Mouse (Mus musculus) limb, embryonic 12.5 days (tissue): ENCODE measurements at regions not wholly inside any gene's neighbourhood (a gene's known extent, or its start where the extent isn't known, plus 50 kb on each side); places are given as distances from the start of the nearest gene placed in this dataset.

Experiments
- ATAC-seq: fragments of 200-750 bp; cut with Nextera tagmentation; 2 replicates; pipeline ENCODE4 v1.8.0; 2017; ENCODE audit warnings: low read depth, moderate TSS enrichment; ENCODE audit not compliant: insufficient number of reproducible peaks, insufficient read depth, low FRiP score, low TSS enrichment
- H3K27ac ChIP-seq: fragments of 300-500 bp; sonication (generic); 2 replicates; pipeline ENCODE4 v1.5.1; 2016; ENCODE audit warnings: mild to moderate bottlenecking, moderate library complexity
- H3K27me3 ChIP-seq: fragments of 300-500 bp; sonication (generic); 2 replicates; pipeline ENCODE4 v1.6.1; 2016; ENCODE audit warnings: mild to moderate bottlenecking, moderate library complexity
- H3K36me3 ChIP-seq: fragments of 300-500 bp; sonication (generic); 2 replicates; pipeline ENCODE4 v1.6.1; 2016; ENCODE audit warnings: mild to moderate bottlenecking, moderate library complexity
- H3K4me1 ChIP-seq: fragments of 300-500 bp; sonication (generic); replicated peaks from 2 replicates; pipeline ENCODE4 v1.6.1; 2016
- H3K4me2 ChIP-seq: fragments of 300-500 bp; sonication (generic); 2 replicates; pipeline ENCODE4 v1.6.1; 2016; ENCODE audit warnings: mild to moderate bottlenecking, moderate library complexity
- H3K4me3 ChIP-seq: fragments of 300-500 bp; sonication (generic); replicated peaks from 2 replicates; pipeline ENCODE4 v1.5.1; 2016; ENCODE audit warnings: mild to moderate bottlenecking
- H3K9ac ChIP-seq: fragments of 300-500 bp; sonication (generic); replicated peaks from 2 replicates; pipeline ENCODE4 v1.6.1; 2016; ENCODE audit warnings: mild to moderate bottlenecking, moderate library complexity
- H3K9me3 ChIP-seq: fragments of 300-500 bp; sonication (generic); 2 replicates; pipeline ENCODE4 v1.6.1; 2016; ENCODE audit warnings: mild to moderate bottlenecking, moderate library complexity
- WGBS: fragments of 180-500 bp; shearing (Covaris S2); methylation state at CpG from one replicate; pipeline ENCODE4 v1.1.7; 2016; 5-methylcytosine and 5-hydroxymethylcytosine counted together

- Histone ChIP-seq H3K27ac (no peak overlapping the region), H3K36me3 (no peaks in the 10 kb centered on the region), H3K4me3 (no peak overlapping the region), H3K4me2 (no peak overlapping the region), H3K4me1 (peaks cover 30% of the 10 kb centered on the region), H3K9ac (no peak overlapping the region), H3K9me3 (no peaks in the 10 kb centered on the region), H3K27me3 (no peaks in the 10 kb centered on the region; the same call in 1 of the 2 replicates)
- 83% methylated on average over 1 of the region's 1 CpGs for WGBS
- no peak for ATAC-seq
Measured at GRCm38 (mm10) chr11:79787766-79788165, 174.4 kb downstream of the Utp6 start.

GRCm38 (mm10) chr11:79784071-79784470, 178.1 kb downstream of the Utp6 start:
- ATAC-seq = no peak
- Histone ChIP-seq H3K36me3 (no peaks in the 10 kb centered on the region), H3K4me3 (no peak overlapping the region), H3K9me3 (no peaks in the 10 kb centered on the region), H3K4me2 (no peak overlapping the region), H3K9ac (no peak overlapping the region), H3K27ac (no peak overlapping the region), H3K27me3 (no peaks in the 10 kb centered on the region), H3K4me1 (peaks cover 7% of the 10 kb centered on the region)
- 78% methylated on average over 3 of the region's 3 CpGs for WGBS

- H3K9me3 ChIP-seq = no peaks in the 10 kb centered on the region
- no peaks in the 10 kb centered on the region for H3K36me3 ChIP-seq
- H3K9ac ChIP-seq = no peak overlapping the region
- no peak overlapping the region for H3K27ac ChIP-seq
- WGBS = 80% methylated on average over 5 of the region's 5 CpGs
- no peak overlapping the region for H3K4me3 ChIP-seq
- no peak overlapping the region for H3K4me2 ChIP-seq
- no peak for ATAC-seq
- H3K4me1 ChIP-seq = no peaks in the 10 kb centered on the region; the same call in 1 of the 2 replicates
- H3K27me3 ChIP-seq = no peaks in the 10 kb centered on the region
Measured at GRCm38 (mm10) chr11:79781966-79782365, 180.2 kb downstream of the Utp6 start.

DNA sequence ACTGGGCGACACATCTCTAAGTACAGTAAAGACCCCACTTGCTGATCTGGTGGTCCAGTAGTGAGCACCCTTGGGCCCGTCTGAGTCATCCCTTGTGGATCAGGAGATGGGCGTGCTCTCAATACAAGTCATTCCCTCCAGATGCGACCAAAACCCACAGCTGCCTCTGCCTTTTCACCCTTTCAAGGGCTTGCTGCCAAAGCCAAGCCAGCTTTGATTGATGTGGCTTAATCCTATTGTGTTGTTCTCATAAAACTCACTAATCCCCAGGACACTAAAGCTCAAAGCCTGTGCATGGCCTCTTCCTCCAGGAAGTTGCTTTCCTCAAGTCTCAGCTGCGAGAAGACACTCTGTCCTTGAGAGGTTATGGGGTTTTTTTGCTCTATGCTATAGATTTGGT, 182.4 kb downstream of the Utp6 start:
- peaks cover 6% of the 10 kb centered on the region for H3K4me1 ChIP-seq
- H3K9ac ChIP-seq = no peak overlapping the region
- H3K4me2 ChIP-seq = no peak overlapping the region
- no peaks in the 10 kb centered on the region for H3K36me3 ChIP-seq
- no peak overlapping the region for H3K4me3 ChIP-seq
- ATAC-seq = no peak
- H3K9me3 ChIP-seq = no peaks in the 10 kb centered on the region
- 31% methylated on average over 5 of the region's 5 CpGs for whole genome bisulfite sequencing
- H3K27ac ChIP-seq = no peak overlapping the region
- H3K27me3 ChIP-seq = no peaks in the 10 kb centered on the region

DNA sequence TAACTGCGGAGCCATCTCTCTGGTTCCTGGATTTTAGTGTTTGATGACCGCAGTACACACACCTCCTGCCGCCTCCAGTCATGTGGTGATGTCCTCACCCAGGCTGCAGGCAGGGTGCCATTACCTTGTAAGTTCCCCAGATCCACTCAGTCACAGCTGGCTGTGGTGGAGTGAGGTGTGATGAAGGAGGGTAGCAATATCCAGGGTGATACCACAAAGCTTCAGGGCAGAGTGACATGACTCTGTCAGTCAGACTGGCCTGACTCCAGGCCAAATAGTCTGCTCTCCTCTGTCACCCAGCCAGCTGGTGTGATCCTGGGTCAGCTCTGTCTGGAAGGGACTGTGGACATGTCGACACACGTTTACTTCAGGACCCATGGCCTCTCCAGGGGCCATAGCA, 183.7 kb downstream of the Utp6 start:
- Histone ChIP-seq H3K9ac (no peak overlapping the region), H3K4me2 (no peak overlapping the region), H3K36me3 (no peaks in the 10 kb centered on the region), H3K4me1 (peaks cover 6% of the 10 kb centered on the region), H3K27me3 (no peaks in the 10 kb centered on the region), H3K9me3 (no peaks in the 10 kb centered on the region), H3K27ac (no peak overlapping the region), H3K4me3 (no peak overlapping the region)
- WGBS = 74% methylated on average over 5 of the region's 5 CpGs
- no peak for ATAC-seq

- no peak for ATAC-seq
- WGBS = 75% methylated on average over 2 of the region's 2 CpGs
- Histone ChIP-seq H3K36me3 (no peaks in the 10 kb centered on the region), H3K4me2 (no peak overlapping the region), H3K9ac (no peak overlapping the region), H3K9me3 (no peaks in the 10 kb centered on the region), H3K4me1 (peaks cover 6% of the 10 kb centered on the region), H3K27ac (no peak overlapping the region), H3K4me3 (no peak overlapping the region), H3K27me3 (no peaks in the 10 kb centered on the region)
Measured at GRCm38 (mm10) chr11:79777988-79778387, 184.2 kb downstream of the Utp6 start.

GRCm38 (mm10) chr11:79776577-79776976, 185.6 kb downstream of the Rab11fip4 start:
- no peaks in the 10 kb centered on the region for H3K27me3 ChIP-seq
- no peak for ATAC-seq
- H3K9me3 ChIP-seq = no peaks in the 10 kb centered on the region
- peaks cover 6% of the 10 kb centered on the region for H3K4me1 ChIP-seq
- 39% methylated on average over 6 of the region's 6 CpGs for WGBS
- H3K27ac ChIP-seq = 0 out of 2 replicates have a peak overlapping the region, but pooled peaks have one; percentile 35
- H3K4me3 ChIP-seq = no peak overlapping the region
- no peak overlapping the region for H3K9ac ChIP-seq
- H3K36me3 ChIP-seq = no peaks in the 10 kb centered on the region
- H3K4me2 ChIP-seq = no peak overlapping the region

GRCm38 (mm10) chr11:79773755-79774154, 182.7 kb downstream of the Rab11fip4 start:
- no peak overlapping the region for H3K27ac ChIP-seq
- no peak overlapping the region for H3K9ac ChIP-seq
- H3K4me1 ChIP-seq = peaks cover 6% of the 10 kb centered on the region
- no peak for ATAC-seq
- H3K27me3 ChIP-seq = no peaks in the 10 kb centered on the region
- no peaks in the 10 kb centered on the region for H3K36me3 ChIP-seq
- H3K4me2 ChIP-seq = no peak overlapping the region
- 72% methylated on average over 1 of the region's 1 CpGs for WGBS
- H3K4me3 ChIP-seq = no peak overlapping the region
- no peaks in the 10 kb centered on the region for H3K9me3 ChIP-seq

DNA sequence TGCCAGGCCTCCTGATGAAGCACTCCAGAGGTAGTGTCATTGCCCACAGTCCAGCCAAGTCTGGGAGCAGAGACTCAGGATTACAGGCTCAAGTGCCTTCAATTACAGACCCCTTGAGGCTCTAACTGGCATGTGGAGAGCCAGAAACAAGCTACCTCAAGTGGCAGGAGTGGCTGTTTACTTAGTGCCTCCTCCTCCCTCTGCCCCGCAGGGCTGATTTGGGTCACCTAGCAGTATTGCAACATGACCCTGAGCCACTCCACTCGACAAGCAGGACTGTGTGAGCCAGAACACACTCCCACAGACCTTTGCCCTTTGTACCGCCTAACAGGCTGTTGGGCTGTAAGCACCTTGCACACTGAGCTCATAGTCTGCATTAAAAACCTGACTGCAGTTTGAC, 180.4 kb downstream of the Rab11fip4 start:
- Histone ChIP-seq H3K36me3 (no peaks in the 10 kb centered on the region), H3K9ac (no peak overlapping the region), H3K9me3 (no peaks in the 10 kb centered on the region), H3K27me3 (no peaks in the 10 kb centered on the region), H3K4me2 (no peak overlapping the region), H3K4me1 (peaks cover 2% of the 10 kb centered on the region; the same call in 1 of the 2 replicates), H3K27ac (no peak overlapping the region), H3K4me3 (no peak overlapping the region)
- WGBS = 16% methylated on average over 3 of the region's 3 CpGs
- ATAC-seq = no peak

GRCm38 (mm10) chr11:79767111-79767510, 176.1 kb downstream of the Rab11fip4 start:
- ATAC-seq = no peak
- WGBS = 88% methylated on average over 5 of the region's 5 CpGs
- Histone ChIP-seq H3K36me3 (no peaks in the 10 kb centered on the region), H3K27me3 (no peaks in the 10 kb centered on the region), H3K9ac (no peak overlapping the region), H3K4me1 (no peaks in the 10 kb centered on the region), H3K4me2 (no peak overlapping the region), H3K27ac (no peak overlapping the region), H3K9me3 (no peaks in the 10 kb centered on the region), H3K4me3 (no peak overlapping the region)

GRCm38 (mm10) chr11:79766036-79766435, 175.0 kb downstream of the Rab11fip4 start:
- WGBS = 93% methylated on average over 2 of the region's 2 CpGs
- Histone ChIP-seq H3K4me2 (no peak overlapping the region), H3K4me1 (no peaks in the 10 kb centered on the region), H3K4me3 (no peak overlapping the region), H3K36me3 (no peaks in the 10 kb centered on the region), H3K9ac (no peak overlapping the region), H3K27me3 (no peaks in the 10 kb centered on the region), H3K9me3 (no peaks in the 10 kb centered on the region), H3K27ac (no peak overlapping the region)
- ATAC-seq = no peak

- no peak for ATAC-seq
- WGBS = 84% methylated on average over 2 of the region's 2 CpGs
- Histone ChIP-seq H3K4me2 (no peak overlapping the region), H3K4me1 (no peaks in the 10 kb centered on the region), H3K9ac (no peak overlapping the region), H3K27me3 (no peaks in the 10 kb centered on the region), H3K27ac (no peak overlapping the region), H3K36me3 (no peaks in the 10 kb centered on the region), H3K9me3 (no peaks in the 10 kb centered on the region), H3K4me3 (no peak overlapping the region)
Measured at GRCm38 (mm10) chr11:79765396-79765795, 174.4 kb downstream of the Rab11fip4 start.
